Mouse (Mus musculus) MEL (cell line): ENCODE results near the gene Edil3. TPM values are rescaled to one million over a fixed set of nuclear protein-coding genes. Genes with fewer than 3 reads are reported as not detected.

Source experiments
- DNase-seq: peaks from one replicate; pipeline ENCODE4 v3.0.0; 2011; ENCODE audit warnings: low read depth, low spot score
- H3K27ac ChIP-seq: 2 replicates; pipeline ENCODE4 v1.5.1; 2012; ENCODE audit warnings: low read depth, mild to moderate bottlenecking, control low read depth, low read length, moderate library complexity; ENCODE audit not compliant: control insufficient read depth
- H3K27me3 ChIP-seq, 2 experiments: fragments of 150-350 bp in 1 of 2; sonication (generic) in 1 of 2; 2 replicates each; pipeline ENCODE4 v1.6.1; 2012; ENCODE audit warnings: low read length in 2 of 2, mild to moderate bottlenecking in 2 of 2, improper control_type of control experiment in 1 of 2, moderate library complexity in 1 of 2; ENCODE audit not compliant: insufficient read depth in 2 of 2, control insufficient read depth in 1 of 2
- H3K36me3 ChIP-seq, 2 experiments: 2 replicates each; pipeline ENCODE4 v1.6.1; 2012 to 2014; ENCODE audit warnings: low read length in 2 of 2, improper control_type of control experiment in 1 of 2, inconsistent platforms in 1 of 2, mild to moderate bottlenecking in 1 of 2; ENCODE audit not compliant: insufficient read depth in 2 of 2, control insufficient read depth in 1 of 2
- H3K4me1 ChIP-seq, 2 experiments: fragments of 150-350 bp in 1 of 2; sonication (generic) in 1 of 2; 2 replicates each; pipeline ENCODE4 v1.6.1; 2012; ENCODE audit warnings: low read length in 2 of 2, improper control_type of control experiment in 1 of 2, mild to moderate bottlenecking in 1 of 2; ENCODE audit not compliant: insufficient read depth in 2 of 2, control insufficient read depth in 1 of 2
- H3K4me3 ChIP-seq, 2 experiments: fragments of 150-350 bp in 1 of 2; sonication (generic) in 1 of 2; 2 replicates each; pipeline ENCODE4 v1.5.1; 2012; ENCODE audit warnings: low read depth in 2 of 2, low read length in 2 of 2, mild to moderate bottlenecking in 2 of 2, moderate library complexity in 2 of 2, control low read depth in 1 of 2, improper control_type of control experiment in 1 of 2; ENCODE audit not compliant: control insufficient read depth in 1 of 2, insufficient read depth in 1 of 2
- H3K79me2 ChIP-seq: 2 replicates; pipeline ENCODE4 v1.6.1; 2012; ENCODE audit warnings: mild to moderate bottlenecking, low read length, moderate library complexity; ENCODE audit not compliant: control insufficient read depth, poor library complexity, insufficient read depth
- H3K9ac ChIP-seq: 2 replicates; pipeline ENCODE4 v1.6.1; 2012; ENCODE audit warnings: low read depth, mild to moderate bottlenecking, control low read depth, low read length, moderate library complexity; ENCODE audit not compliant: control insufficient read depth, poor library complexity, severe bottlenecking
- H3K9me3 ChIP-seq: fragments of 150-350 bp; sonication (generic); replicated peaks from 2 replicates; pipeline ENCODE4 v1.6.1; 2012; ENCODE audit warnings: mild to moderate bottlenecking, low read length, improper control_type of control experiment, moderate library complexity; ENCODE audit not compliant: insufficient read depth
- BHLHE40 ChIP-seq: IDR thresholded peaks from 2 replicates; pipeline ENCODE4 v1.6.1; 2012; ENCODE audit warnings: low read depth, mild to moderate bottlenecking, inconsistent platforms, low read length, improper control_type of control experiment, borderline replicate concordance
- EP300 ChIP-seq, 2 experiments: IDR thresholded peaks; 2 replicates each; pipeline ENCODE4 v1.6.1; 2011; ENCODE audit warnings: improper control_type of control experiment in 2 of 2, low read length in 2 of 2, low read depth in 1 of 2, mild to moderate bottlenecking in 1 of 2
- HCFC1 ChIP-seq: IDR thresholded peaks from 2 replicates; pipeline ENCODE4 v1.6.1; 2012; ENCODE audit warnings: low read depth, mild to moderate bottlenecking, inconsistent platforms, low read length, improper control_type of control experiment, moderate library complexity
- MXI1 ChIP-seq: IDR thresholded peaks from 2 replicates; pipeline ENCODE4 v1.6.1; 2011; ENCODE audit warnings: mild to moderate bottlenecking, low read depth, low read length, improper control_type of control experiment
- MYC ChIP-seq: IDR thresholded peaks from 2 replicates; pipeline ENCODE4 v1.6.1; 2011; ENCODE audit warnings: low read depth, mild to moderate bottlenecking, low read length, improper control_type of control experiment, moderate library complexity
- POLR2A ChIP-seq, 2 experiments: IDR thresholded peaks; 2 replicates each; pipeline ENCODE4 v1.6.1; 2011 to 2012; ENCODE audit warnings: low read length in 2 of 2, mild to moderate bottlenecking in 2 of 2, control low read depth in 1 of 2, improper control_type of control experiment in 1 of 2, low read depth in 1 of 2, moderate library complexity in 1 of 2; ENCODE audit not compliant: control insufficient read depth in 1 of 2, insufficient read depth in 1 of 2, poor library complexity in 1 of 2
- RAD21 ChIP-seq: IDR thresholded peaks from 2 replicates; pipeline ENCODE4 v1.6.1; 2011; ENCODE audit warnings: mild to moderate bottlenecking, low read depth, low read length, improper control_type of control experiment
- RCOR1 ChIP-seq: IDR thresholded peaks from 2 replicates; pipeline ENCODE4 v1.6.1; 2012; ENCODE audit warnings: low read depth, mild to moderate bottlenecking, inconsistent platforms, low read length, improper control_type of control experiment
- SMC3 ChIP-seq: IDR thresholded peaks from 2 replicates; pipeline ENCODE4 v1.6.1; 2011; ENCODE audit warnings: low read depth, low read length, improper control_type of control experiment
- TCF12 ChIP-seq: IDR thresholded peaks from 2 replicates; pipeline ENCODE4 v1.6.1; 2014; ENCODE audit warnings: low read depth, mild to moderate bottlenecking, inconsistent platforms, low read length, improper control_type of control experiment, moderate library complexity
- polyA plus RNA-seq, 2 experiments: library from polyadenylated mRNA; stranded (reverse) in 1 of 2; unstranded in 1 of 2; fragments of >175 nt in 1 of 2; fragments of >200 nt in 1 of 2; gene quantifications; 2 replicates each; pipeline versions ENCODE4 v1.2.1 to v1.2.4; 2012; ENCODE audit warnings: low replicate concordance in 2 of 2, low read depth in 1 of 2; ENCODE audit not compliant: insufficient read length in 2 of 2, insufficient read depth in 1 of 2, missing spikeins in 1 of 2
- total RNA-seq: library from RNA; depleted of rRNA; stranded (reverse); fragments of 300-350 nt; gene quantifications from 2 replicates; pipeline ENCODE4 v1.2.3, GENCODE M21; 2012

Edil3 gene
- total and polyA plus RNA-seq, 3 experiments = not detected

DNA sequence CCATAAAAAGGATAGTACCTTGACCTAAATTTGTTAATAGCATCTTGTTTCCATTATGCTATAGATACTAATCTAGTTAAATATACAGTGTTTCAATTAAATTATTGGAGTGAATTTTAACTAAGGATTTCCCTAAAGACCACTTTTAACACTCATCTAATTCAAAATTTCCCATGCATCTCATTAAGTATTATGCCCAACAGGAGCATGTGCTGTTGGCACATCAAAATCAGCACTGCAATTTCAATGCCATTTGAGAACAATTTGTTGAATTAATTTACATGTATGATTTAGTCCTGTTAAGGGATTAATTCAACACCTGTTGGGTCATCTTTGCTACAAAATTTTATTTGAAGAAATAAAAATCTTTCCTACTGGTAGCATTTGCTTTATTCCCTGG is 191.2 kb downstream of the Edil3 start:
- DNase-seq = no peak
- H3K27ac ChIP-seq = no peak overlapping the region
- no peaks in the 10 kb centered on the region for H3K79me2 ChIP-seq
- no peaks in the 10 kb centered on the region for H3K36me3 ChIP-seq
- no peaks in the 10 kb centered on the region for H3K9me3 ChIP-seq
- TF ChIP-seq SMC3 (no peak), POLR2A (IDR thresholded peaks at IDR 0.05; ENCODE audit: control insufficient read depth in 1 of 2, insufficient read depth in 1 of 2, low read depth in 1 of 2, low read length in 2 of 2, poor library complexity in 1 of 2) (no peak), MXI1 (no peak), TCF12 (no peak), HCFC1 (no peak), MYC (no peak), RCOR1 (no peak)
- no peak overlapping the region for H3K4me3 ChIP-seq
- H3K9ac ChIP-seq = no peak overlapping the region
- no peaks in the 10 kb centered on the region for H3K4me1 ChIP-seq
- no peaks in the 10 kb centered on the region for H3K27me3 ChIP-seq

DNA sequence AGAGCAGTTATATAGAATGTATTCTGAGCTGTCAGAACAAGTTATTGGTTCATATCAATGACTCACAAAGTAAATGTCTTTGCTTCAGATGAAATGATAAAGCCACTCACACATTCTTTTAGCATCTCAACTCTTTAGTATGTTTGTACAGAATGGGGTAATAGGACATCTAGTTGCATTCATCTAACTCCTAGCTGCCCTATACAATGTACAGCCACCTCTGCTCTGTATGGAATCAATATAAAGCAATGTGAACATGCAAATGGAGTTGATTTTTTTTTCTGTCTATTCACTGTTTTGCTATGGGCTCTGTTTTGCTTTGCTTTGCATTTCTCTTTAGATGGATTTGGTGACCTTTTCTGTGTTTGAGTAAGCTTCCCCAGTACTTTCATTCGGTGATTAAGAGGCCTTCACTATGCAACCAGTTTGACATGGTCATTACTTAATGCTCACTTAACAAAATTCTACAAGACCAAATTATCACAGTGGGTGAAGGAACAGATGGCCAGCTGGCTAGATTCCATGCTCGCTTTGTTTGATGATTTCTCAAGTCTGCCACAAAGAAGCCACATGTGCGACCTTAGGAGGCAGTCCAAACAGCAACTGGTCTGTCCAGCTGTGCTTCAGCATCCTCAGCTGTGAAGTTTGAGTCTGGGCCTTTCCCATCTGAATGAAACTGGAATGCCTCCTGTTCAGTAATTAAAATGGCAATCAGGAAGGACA is 208.7 kb downstream of the Edil3 start:
- no peak overlapping the region for H3K9ac ChIP-seq
- H3K4me3 ChIP-seq = no peak overlapping the region
- H3K36me3 ChIP-seq = no peaks in the 10 kb centered on the region
- TF ChIP-seq BHLHE40 = no peak
- TF ChIP-seq EP300 (IDR thresholded peaks at IDR 0.05; ENCODE audit: low read depth in 1 of 2, low read length in 2 of 2) = no peak
- H3K27me3 ChIP-seq = no peaks in the 10 kb centered on the region; a peak in 1 of 4 replicates
- DNase-seq = no peak
- no peaks in the 10 kb centered on the region for H3K79me2 ChIP-seq
- H3K4me1 ChIP-seq = no peaks in the 10 kb centered on the region
- H3K9me3 ChIP-seq = no peaks in the 10 kb centered on the region
- H3K27ac ChIP-seq = no peak overlapping the region

DNA sequence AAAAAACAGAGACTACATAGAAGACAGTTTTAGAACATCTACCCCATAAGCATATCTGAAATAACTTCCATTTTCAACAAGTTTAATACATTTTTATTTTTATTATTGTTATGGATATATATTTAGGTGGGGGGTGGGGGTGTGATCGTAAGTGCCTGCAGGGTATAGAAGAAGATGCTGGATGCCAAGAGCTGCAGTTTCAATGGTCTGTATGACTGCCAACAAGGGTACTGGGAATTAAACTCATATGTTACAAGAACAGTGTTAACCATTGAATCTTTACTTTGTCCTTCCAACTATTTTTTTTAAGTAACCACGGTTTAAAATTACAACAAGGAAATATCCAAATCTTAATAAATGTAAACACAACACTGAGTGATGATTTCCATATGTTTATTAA is 214.4 kb downstream of the Edil3 start:
- Histone ChIP-seq H3K36me3 (no peaks in the 10 kb centered on the region), H3K4me1 (no peaks in the 10 kb centered on the region), H3K27ac (no peak overlapping the region), H3K9me3 (no peaks in the 10 kb centered on the region), H3K27me3 (no peaks in the 10 kb centered on the region), H3K4me3 (no peak overlapping the region), H3K79me2 (no peaks in the 10 kb centered on the region), H3K9ac (no peak overlapping the region)
- TF ChIP-seq MXI1 (no peak), RAD21 (no peak)
- DNase-seq = no peak
